Mouse (Mus musculus): ENCODE results near the gene Tufm. TPM values are rescaled to one million over a fixed set of nuclear protein-coding genes. Genes with fewer than 3 reads are reported as not detected.

Tufm gene
- polyA plus RNA-seq, 1 experiment = 100 TPM

DNA sequence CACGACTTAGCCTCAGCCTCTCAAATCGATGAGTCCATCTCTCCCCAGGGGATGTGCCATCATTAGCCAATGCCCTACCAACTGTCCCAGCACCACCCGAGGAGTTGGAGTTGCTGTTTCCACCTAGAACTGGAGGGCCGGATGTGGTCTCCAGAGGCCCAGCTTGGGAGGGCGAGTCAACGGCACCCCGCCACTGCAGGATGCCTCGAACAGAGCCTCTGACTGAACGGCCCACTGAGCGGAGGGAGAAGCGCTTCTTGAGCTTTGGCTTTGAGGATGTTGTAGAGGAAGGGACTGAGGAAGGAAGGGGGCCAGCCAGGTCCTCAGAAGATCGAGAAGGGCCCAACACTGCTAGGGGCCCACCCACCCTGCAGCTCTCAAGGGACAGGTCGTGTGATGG lies 14.9 kb upstream of the Tufm start:
- Histone ChIP-seq H3K4me1 (ENCODE audit: control insufficient read depth, insufficient read depth, low read length) (no peaks in the 10 kb centered on the region), H3K9ac (ENCODE audit: low read depth, poor library complexity, severe bottlenecking) (no peak overlapping the region), H3K4me3 (ENCODE audit: low read depth, low read length) (no peak overlapping the region), H3K27ac (ENCODE audit: insufficient read depth, low read length) (no peak overlapping the region), H3K27me3 (ENCODE audit: control insufficient read depth, insufficient read depth, low read length, poor library complexity, severe bottlenecking) (no peaks in the 10 kb centered on the region), H3K36me3 (ENCODE audit: control insufficient read depth, insufficient read depth, low read length, poor library complexity, severe bottlenecking) (peaks cover 10% of the 10 kb centered on the region), H3K9me3 (replicated peaks; ENCODE audit: control insufficient read depth, insufficient read depth, low read length, poor library complexity, severe bottlenecking) (no peaks in the 10 kb centered on the region)
- TF ChIP-seq CTCF (IDR thresholded peaks at IDR 0.05; ENCODE audit: low read depth, low read length) (no peak), EP300 (IDR thresholded peaks at IDR 0.05; ENCODE audit: insufficient read depth, low read depth, low read length) (no peak), POLR2A (IDR thresholded peaks at IDR 0.05; ENCODE audit: insufficient read depth, low read length) (no peak)

DNA sequence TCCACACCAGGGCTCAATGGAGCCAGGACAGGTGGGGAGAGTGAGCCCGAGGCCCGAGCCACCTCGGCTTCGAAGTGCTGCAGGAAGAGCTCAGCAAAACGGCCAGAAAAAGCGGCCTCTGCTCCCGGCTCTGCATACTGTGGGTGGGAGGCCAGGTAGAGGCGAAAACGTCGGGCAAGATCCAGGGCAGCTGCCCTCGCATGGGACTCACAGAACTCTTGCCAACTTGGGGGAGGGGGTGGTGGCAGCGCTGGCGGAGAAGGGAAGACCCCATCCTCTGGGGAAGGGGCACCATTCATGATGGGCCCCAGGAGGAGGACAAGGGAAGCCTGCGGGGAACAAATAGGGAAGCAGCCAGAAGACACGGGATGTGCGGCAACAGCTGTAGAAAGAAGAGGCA lies 14.4 kb upstream of the Tufm start:
- Histone ChIP-seq H3K27ac (ENCODE audit: insufficient read depth, low read length) (no peak overlapping the region), H3K27me3 (ENCODE audit: control insufficient read depth, insufficient read depth, low read length, poor library complexity, severe bottlenecking) (no peaks in the 10 kb centered on the region), H3K36me3 (ENCODE audit: control insufficient read depth, insufficient read depth, low read length, poor library complexity, severe bottlenecking) (peaks cover 10% of the 10 kb centered on the region), H3K4me3 (ENCODE audit: low read depth, low read length) (no peak overlapping the region), H3K9me3 (replicated peaks; ENCODE audit: control insufficient read depth, insufficient read depth, low read length, poor library complexity, severe bottlenecking) (no peaks in the 10 kb centered on the region), H3K4me1 (ENCODE audit: control insufficient read depth, insufficient read depth, low read length) (no peaks in the 10 kb centered on the region), H3K9ac (ENCODE audit: low read depth, poor library complexity, severe bottlenecking) (no peak overlapping the region)
- TF ChIP-seq CTCF (IDR thresholded peaks at IDR 0.05; ENCODE audit: low read depth, low read length) (no peak), POLR2A (IDR thresholded peaks at IDR 0.05; ENCODE audit: insufficient read depth, low read length) (no peak), EP300 (IDR thresholded peaks at IDR 0.05; ENCODE audit: insufficient read depth, low read depth, low read length) (no peak)

- Histone ChIP-seq H3K4me1 (ENCODE audit: control insufficient read depth, insufficient read depth, low read length) (no peaks in the 10 kb centered on the region), H3K4me3 (ENCODE audit: low read depth, low read length) (no peak overlapping the region), H3K27ac (ENCODE audit: insufficient read depth, low read length) (no peak overlapping the region), H3K36me3 (ENCODE audit: control insufficient read depth, insufficient read depth, low read length, poor library complexity, severe bottlenecking) (peaks cover 10% of the 10 kb centered on the region), H3K27me3 (ENCODE audit: control insufficient read depth, insufficient read depth, low read length, poor library complexity, severe bottlenecking) (no peaks in the 10 kb centered on the region), H3K9me3 (replicated peaks; ENCODE audit: control insufficient read depth, insufficient read depth, low read length, poor library complexity, severe bottlenecking) (no peaks in the 10 kb centered on the region), H3K9ac (ENCODE audit: low read depth, poor library complexity, severe bottlenecking) (peak overlapping the region; percentile 90)
- no peak for TF ChIP-seq POLR2A (IDR thresholded peaks at IDR 0.05; ENCODE audit: insufficient read depth, low read length)
- TF ChIP-seq EP300 (IDR thresholded peaks at IDR 0.05; ENCODE audit: insufficient read depth, low read depth, low read length) = no peak
- no peak for TF ChIP-seq CTCF (IDR thresholded peaks at IDR 0.05; ENCODE audit: low read depth, low read length)
Measured at GRCm38 (mm10) chr7:126473470-126474086, 13.6 kb upstream of the Tufm start.

GRCm38 (mm10) chr7:126474486-126474955 lies 12.6 kb upstream of the Tufm start:
- Histone ChIP-seq H3K36me3 (ENCODE audit: control insufficient read depth, insufficient read depth, low read length, poor library complexity, severe bottlenecking) (peaks cover 8% of the 10 kb centered on the region), H3K4me3 (ENCODE audit: low read depth, low read length) (peak overlapping the region; percentile 85), H3K27ac (ENCODE audit: insufficient read depth, low read length) (no peak overlapping the region), H3K9me3 (replicated peaks; ENCODE audit: control insufficient read depth, insufficient read depth, low read length, poor library complexity, severe bottlenecking) (no peaks in the 10 kb centered on the region), H3K4me1 (ENCODE audit: control insufficient read depth, insufficient read depth, low read length) (no peaks in the 10 kb centered on the region), H3K9ac (ENCODE audit: low read depth, poor library complexity, severe bottlenecking) (peak overlapping the region; percentile 90), H3K27me3 (ENCODE audit: control insufficient read depth, insufficient read depth, low read length, poor library complexity, severe bottlenecking) (no peaks in the 10 kb centered on the region)
- no peak for TF ChIP-seq CTCF (IDR thresholded peaks at IDR 0.05; ENCODE audit: low read depth, low read length)
- no peak for TF ChIP-seq POLR2A (IDR thresholded peaks at IDR 0.05; ENCODE audit: insufficient read depth, low read length)
- no peak for TF ChIP-seq EP300 (IDR thresholded peaks at IDR 0.05; ENCODE audit: insufficient read depth, low read depth, low read length)

DNA sequence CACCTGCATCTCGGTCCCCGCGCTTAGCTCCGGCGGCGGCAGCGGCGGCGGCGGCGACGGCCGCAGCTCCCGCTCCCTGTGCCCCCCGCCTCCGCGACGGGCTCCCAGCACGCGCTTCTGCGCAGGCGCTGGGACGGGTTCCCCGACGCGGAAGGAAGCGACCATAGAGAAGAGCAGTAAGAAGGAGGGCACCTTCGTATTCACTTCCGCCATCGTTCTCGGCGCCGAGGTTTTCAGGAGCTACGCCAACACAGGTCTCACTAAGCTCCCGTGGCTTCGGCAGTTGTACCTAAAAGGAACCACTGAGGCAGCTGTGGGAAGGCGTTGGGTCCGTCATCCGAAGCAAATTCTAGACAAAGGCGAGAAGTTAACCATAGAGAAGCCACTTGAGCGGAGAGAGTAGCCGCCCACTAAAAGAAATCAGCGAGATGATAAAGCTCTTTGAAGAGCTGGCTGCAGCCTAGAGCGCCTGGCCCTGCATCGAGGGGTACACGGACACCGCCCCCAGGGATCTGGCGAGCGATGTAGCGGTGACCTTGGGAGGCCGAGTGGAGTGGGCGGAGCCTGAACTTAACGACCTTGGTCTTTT lies 12.1 kb upstream of the Tufm start, which contains the start of gene Sh2b1:
Gene Sh2b1 (minus strand): TSS at position 432 of the 589 bp plus-strand sequence.
- Histone ChIP-seq H3K4me1 (ENCODE audit: control insufficient read depth, insufficient read depth, low read length) (no peaks in the 10 kb centered on the region), H3K36me3 (ENCODE audit: control insufficient read depth, insufficient read depth, low read length, poor library complexity, severe bottlenecking) (peaks cover 8% of the 10 kb centered on the region)
- TF ChIP-seq CTCF (IDR thresholded peaks at IDR 0.05; ENCODE audit: low read depth, low read length) (peak; percentile 55), EP300 (IDR thresholded peaks at IDR 0.05; ENCODE audit: insufficient read depth, low read depth, low read length) (peak; percentile 61; the same call in 1 of the 2 replicates), POLR2A (IDR thresholded peaks at IDR 0.05; ENCODE audit: insufficient read depth, low read length) (no peak)

GRCm38 (mm10) chr7:126481699-126482098 lies 5.5 kb upstream of the Tufm start:
- Histone ChIP-seq H3K9ac (ENCODE audit: low read depth, poor library complexity, severe bottlenecking) (no peak overlapping the region), H3K27me3 (ENCODE audit: control insufficient read depth, insufficient read depth, low read length, poor library complexity, severe bottlenecking) (no peaks in the 10 kb centered on the region), H3K4me1 (ENCODE audit: control insufficient read depth, insufficient read depth, low read length) (no peaks in the 10 kb centered on the region), H3K9me3 (replicated peaks; ENCODE audit: control insufficient read depth, insufficient read depth, low read length, poor library complexity, severe bottlenecking) (no peaks in the 10 kb centered on the region), H3K4me3 (ENCODE audit: low read depth, low read length) (0 out of 2 replicates have a peak overlapping the region, but pooled peaks have one; percentile 13), H3K36me3 (ENCODE audit: control insufficient read depth, insufficient read depth, low read length, poor library complexity, severe bottlenecking) (no peaks in the 10 kb centered on the region), H3K27ac (ENCODE audit: insufficient read depth, low read length) (no peak overlapping the region)
- TF ChIP-seq CTCF (IDR thresholded peaks at IDR 0.05; ENCODE audit: low read depth, low read length) (no peak), EP300 (IDR thresholded peaks at IDR 0.05; ENCODE audit: insufficient read depth, low read depth, low read length) (no peak), POLR2A (IDR thresholded peaks at IDR 0.05; ENCODE audit: insufficient read depth, low read length) (no peak)

More for the DNA sequence above, 12.1 kb upstream of the Tufm start, which contains the start of gene Sh2b1:
- peak within 1 kb of the TSS; percentile 57 for H3K27ac ChIP-seq (ENCODE audit: insufficient read depth, low read length)
- peak within 1 kb of the TSS; percentile 90 for H3K9ac ChIP-seq (ENCODE audit: low read depth, poor library complexity, severe bottlenecking)
- H3K9me3 ChIP-seq (replicated peaks; ENCODE audit: control insufficient read depth, insufficient read depth, low read length, poor library complexity, severe bottlenecking) = no peaks in the 10 kb centered on the region
- no peaks in the 10 kb centered on the region for H3K27me3 ChIP-seq (ENCODE audit: control insufficient read depth, insufficient read depth, low read length, poor library complexity, severe bottlenecking)
- H3K4me3 ChIP-seq (ENCODE audit: low read depth, low read length) = peak within 1 kb of the TSS; percentile 85
